Mouse (Mus musculus): ENCODE measurements around the gene Znrd1as. TPM values are rescaled to one million over a fixed set of nuclear protein-coding genes. Genes with fewer than 3 reads are reported as not detected.
"Not testable (repeated sequence)": the region's sequence is repeated elsewhere in the genome, so short reads cannot be mapped to it uniquely, and the experiment has no call there.

The Znrd1as gene
- total RNA-seq, 2 experiments from 2014 or later: 16.1 to 17.2 TPM

GRCm38 (mm10) chr17:36990630-36991029, 32.2 kb downstream of the Znrd1as start:
- DNase-seq; intact Hi-C loops (cut with DNase I): not testable (repeated sequence)

DNA sequence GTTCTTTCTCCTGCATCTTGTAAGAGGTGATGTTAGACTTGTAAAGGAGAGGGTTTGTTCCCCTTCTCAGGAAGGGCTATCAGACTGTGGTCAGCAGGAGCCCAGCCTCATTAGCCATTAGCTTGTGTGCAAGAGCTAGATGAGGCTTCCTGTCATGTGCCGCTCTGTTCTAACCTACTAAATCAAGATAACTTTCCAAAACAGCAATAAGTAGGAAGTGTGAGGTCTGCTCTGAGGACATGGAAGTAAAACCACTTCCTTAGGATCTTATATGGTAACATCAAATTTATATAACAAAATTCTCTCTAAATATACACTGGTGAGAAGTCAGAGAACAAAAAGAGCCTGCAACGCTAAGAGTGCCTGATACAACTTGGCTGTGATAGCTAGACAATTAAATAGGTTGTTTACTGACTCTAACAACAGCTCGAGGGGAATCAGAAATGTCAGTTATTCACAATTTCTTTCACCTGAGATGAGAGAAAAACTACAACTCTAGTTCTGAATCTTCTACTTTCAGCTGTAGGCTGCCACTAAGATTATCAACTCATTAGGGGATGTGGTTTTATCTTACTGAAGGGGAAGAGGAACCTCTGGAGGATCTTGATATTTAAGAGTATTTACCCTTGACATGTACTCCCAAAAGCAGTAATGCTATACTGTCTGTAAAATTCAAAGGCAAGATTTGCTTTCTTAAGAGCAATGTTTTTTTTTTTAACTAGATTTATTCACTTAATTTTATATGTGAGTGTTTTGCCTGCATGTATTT, 34.1 kb downstream of the Znrd1as start:
- intact Hi-C loops (cut with DNase I): no loop called here
- DNase-seq: no peak

GRCm38 (mm10) chr17:36993770-36994325, 35.5 kb downstream of the Znrd1as start:
- intact Hi-C loops (cut with DNase I): no loop called here
- no peak for DNase-seq

DNA sequence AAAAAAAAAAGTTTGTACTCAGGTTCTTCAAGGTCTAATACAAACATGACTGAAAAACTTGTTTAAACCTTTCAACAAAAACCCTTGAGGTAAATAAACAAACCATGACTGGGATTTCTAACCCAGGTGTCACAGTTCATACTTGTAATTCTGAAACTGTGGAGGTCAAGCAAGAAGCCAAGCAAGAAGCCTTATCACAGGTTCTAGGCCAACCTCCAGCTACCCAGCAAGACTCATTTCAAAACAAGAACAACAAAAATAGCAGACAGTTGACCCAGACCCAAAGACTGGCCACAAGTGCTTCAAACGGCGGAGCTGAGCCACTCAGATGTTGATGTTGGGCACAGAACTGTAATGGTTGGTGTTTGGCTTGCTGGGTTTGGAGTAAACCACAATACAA, 36.1 kb downstream of the Znrd1as start:
- DNase-seq: no peak
- intact Hi-C loops (cut with DNase I): no loop called here

- intact Hi-C loops (cut with DNase I): loop anchor here (5.0 kb wide), 1 partner anchor 83 kb away; no protein-coding TSS in a partner anchor
- DNase-seq: no peak
These were observed 37.1 kb downstream of the Znrd1as start for GRCm38 (mm10) chr17:36995448-36995847.

GRCm38 (mm10) chr17:36997033-36997735, 38.8 kb downstream of the Znrd1as start:
- peak; percentile 50 to 66 for DNase-seq
- intact Hi-C loops (cut with DNase I): loop anchor here (5.0 kb wide), 1 partner anchor 85 kb away; no protein-coding TSS in a partner anchor

- DNase-seq: no peak
- intact Hi-C loops (cut with DNase I): loop anchor here (5.0 kb wide), 1 partner anchor 86 kb away; no protein-coding TSS in a partner anchor
These were observed 40.1 kb downstream of the Znrd1as start for GRCm38 (mm10) chr17:36998477-36998876.

GRCm38 (mm10) chr17:37000863-37001262, 42.5 kb downstream of the Znrd1as start, which contains the start of gene Zfp57:
Gene Zfp57 (plus strand): TSS chr17:37001163.
- no peak for DNase-seq
- intact Hi-C loops (cut with DNase I): no loop called here

DNA sequence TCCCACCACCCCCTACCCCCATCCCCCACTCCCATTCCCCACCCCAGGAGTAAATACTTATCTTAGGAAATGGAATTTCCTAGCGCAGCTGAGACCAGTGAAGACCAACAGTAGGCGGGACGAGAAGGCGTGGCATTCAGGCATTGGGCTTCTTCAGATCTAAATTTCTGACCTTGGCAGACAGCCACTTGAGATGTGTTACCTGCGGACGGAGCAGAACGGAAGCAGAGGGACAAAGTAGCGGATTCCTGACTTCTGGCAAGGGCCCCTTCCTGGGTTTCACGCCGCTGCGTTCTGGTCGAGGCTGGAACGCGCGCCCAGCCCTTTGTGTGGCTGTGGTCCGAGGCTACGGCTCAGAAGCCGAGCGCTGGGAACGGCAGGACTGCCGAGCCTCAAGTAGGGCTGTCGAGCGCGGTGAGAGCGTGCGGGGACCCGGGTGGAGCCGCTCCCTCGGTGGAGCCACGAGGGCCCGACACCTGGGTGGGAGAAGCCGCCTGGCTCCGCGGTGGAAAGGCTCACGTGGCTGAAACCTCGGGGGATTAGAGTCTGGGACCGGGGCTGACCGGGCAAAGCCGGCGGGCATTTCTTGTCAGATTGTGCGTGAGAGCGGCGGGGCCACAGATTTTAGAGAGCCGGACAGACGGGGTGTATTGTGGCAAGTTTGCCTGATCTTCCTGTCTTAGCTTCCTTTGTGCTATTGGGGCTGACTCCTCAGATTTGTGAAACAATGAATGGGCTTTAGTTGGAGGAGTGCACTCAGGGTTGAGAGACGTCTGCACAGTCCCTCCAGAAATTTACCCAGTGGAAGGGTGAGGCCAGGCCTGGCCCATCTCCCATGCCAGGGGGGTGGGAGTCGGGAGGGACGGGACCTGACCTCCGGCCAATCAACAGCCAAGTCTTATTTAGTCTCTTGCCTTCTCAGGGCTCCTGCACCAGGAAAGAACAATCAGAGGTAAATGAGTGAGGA, 44.3 kb downstream of the Znrd1as start:
- DNase-seq: peak; percentile 6 to 18
- intact Hi-C loops (cut with DNase I): no loop called here

DNA sequence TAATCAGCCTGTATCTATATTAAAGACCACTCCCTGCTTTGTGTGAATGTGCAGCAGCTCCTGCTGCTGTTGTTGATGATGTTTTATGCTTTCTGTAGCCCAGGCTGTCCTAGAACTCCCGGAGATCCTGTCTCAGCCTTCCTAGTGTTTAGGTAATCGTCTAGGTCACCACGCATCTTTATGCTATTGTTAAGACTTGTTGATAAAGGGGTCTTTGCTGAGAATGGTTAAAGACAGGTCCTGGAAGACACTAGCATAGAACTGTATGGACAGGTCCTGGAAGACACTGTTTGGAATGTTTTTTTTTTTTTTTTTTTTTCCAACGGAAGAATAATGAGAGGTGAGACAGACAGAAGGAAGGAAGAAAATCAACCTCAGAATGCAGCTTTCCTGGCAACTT, 45.0 kb downstream of the Znrd1as start:
- DNase-seq: no peak
- intact Hi-C loops (cut with DNase I): no loop called here

- intact Hi-C loops (cut with DNase I): no loop called here
These were observed 49.8 kb downstream of the Znrd1as start for GRCm38 (mm10) chr17:37008161-37008560.

GRCm38 (mm10) chr17:37009460-37010042, 51.2 kb downstream of the Znrd1as start:
- intact Hi-C loops (cut with DNase I): no loop called here
- DNase-seq: no peak

More at GRCm38 (mm10) chr17:37008161-37008560, 49.8 kb downstream of the Znrd1as start:
- DNase-seq: no peak

GRCm38 (mm10) chr17:37011719-37012118, 53.3 kb downstream of the Znrd1as start:
- DNase-seq: no peak
- intact Hi-C loops (cut with DNase I): no loop called here

DNA sequence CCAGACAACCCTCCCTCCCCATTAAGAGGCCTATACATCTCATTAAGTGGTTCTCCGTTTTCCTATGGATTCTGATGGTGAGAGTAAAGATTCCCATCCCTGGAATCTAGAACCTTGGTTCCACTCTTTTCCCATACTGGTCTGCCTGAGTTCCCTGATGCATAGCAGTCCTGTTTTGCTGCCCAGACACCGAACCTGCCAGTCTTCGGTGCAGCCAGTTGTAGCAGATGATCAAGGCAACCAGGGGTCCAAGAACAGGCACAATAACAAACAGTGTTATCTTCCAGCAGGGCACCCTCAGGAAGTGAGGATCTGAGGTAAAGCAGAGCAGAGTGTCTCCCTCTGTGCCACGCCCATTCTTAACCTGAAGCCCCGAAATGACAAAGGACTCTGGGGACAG, 53.7 kb downstream of the Znrd1as start:
- DNase-seq: no peak
- intact Hi-C loops (cut with DNase I): no loop called here

Other genes with a start within 250 kb of the Znrd1as start
- not detected for gene H2-M10.5, start 185.7 kb upstream of the Znrd1as start, total RNA-seq (2021)
- gene H2-M10.6, start 146.4 kb upstream of the Znrd1as start, total RNA-seq (2021): not detected
- 10 to 100 TPM; 17.1 to 18.8 TPM for gene Trim26, start 121.5 kb upstream of the Znrd1as start, total RNA-seq (2021)
- not detected for gene Trim15, start 91.4 kb upstream of the Znrd1as start, total RNA-seq (2021)
- not detected for gene Trim10, start 89.0 kb upstream of the Znrd1as start, total RNA-seq (2021)
- gene Trim40, start 68.5 kb upstream of the Znrd1as start, total RNA-seq (2021): not detected
- gene Trim31, start 60.5 kb upstream of the Znrd1as start, total RNA-seq (2021): not detected
- gene Rnf39, start 15.7 kb upstream of the Znrd1as start, total RNA-seq (2021): not detected
- gene Ppp1r11, start 6.9 kb upstream of the Znrd1as start, total RNA-seq (2021): 10 to 100 TPM; 48.0 to 56.2 TPM
- 10 to 100 TPM; 16.1 to 17.7 TPM for gene Znrd1, start within 50 bp of the Znrd1as start, total RNA-seq (2021)
- not detected for gene 2410137M14Rik, start 22.6 kb downstream of the Znrd1as start, total RNA-seq (2021)
- under 1 TPM in 1 of 2 experiments, not detected in 1; 0.10 TPM for gene H2-M5, start 30.9 kb downstream of the Znrd1as start, total RNA-seq (2021)
- under 1 TPM; 0.23 to 0.59 TPM for gene Zfp57, start 42.6 kb downstream of the Znrd1as start, total RNA-seq (2021)
- gene Mog, start 64.8 kb downstream of the Znrd1as start, total RNA-seq (2021): not detected
- gene Gabbr1, start 87.4 kb downstream of the Znrd1as start, total RNA-seq (2021): 1 to 10 TPM; 8.0 to 8.1 TPM
- gene Olfr90, start 129.9 kb downstream of the Znrd1as start, total RNA-seq (2021): not detected
- not detected for gene Olfr91, start 139.7 kb downstream of the Znrd1as start, total RNA-seq (2021)
- not detected for gene Olfr92, start 161.5 kb downstream of the Znrd1as start, total RNA-seq (2021)
- gene Olfr93, start 202.9 kb downstream of the Znrd1as start, total RNA-seq (2021): not detected
- under 1 TPM in 1 of 2 experiments, not detected in 1; 0.28 TPM for gene Ubd, start 235.3 kb downstream of the Znrd1as start, total RNA-seq (2021)
- gene Olfr94, start 242.4 kb downstream of the Znrd1as start, total RNA-seq (2021): not detected